Mouse (Mus musculus): ENCODE data around the gene Gtf2a1.

DNA sequence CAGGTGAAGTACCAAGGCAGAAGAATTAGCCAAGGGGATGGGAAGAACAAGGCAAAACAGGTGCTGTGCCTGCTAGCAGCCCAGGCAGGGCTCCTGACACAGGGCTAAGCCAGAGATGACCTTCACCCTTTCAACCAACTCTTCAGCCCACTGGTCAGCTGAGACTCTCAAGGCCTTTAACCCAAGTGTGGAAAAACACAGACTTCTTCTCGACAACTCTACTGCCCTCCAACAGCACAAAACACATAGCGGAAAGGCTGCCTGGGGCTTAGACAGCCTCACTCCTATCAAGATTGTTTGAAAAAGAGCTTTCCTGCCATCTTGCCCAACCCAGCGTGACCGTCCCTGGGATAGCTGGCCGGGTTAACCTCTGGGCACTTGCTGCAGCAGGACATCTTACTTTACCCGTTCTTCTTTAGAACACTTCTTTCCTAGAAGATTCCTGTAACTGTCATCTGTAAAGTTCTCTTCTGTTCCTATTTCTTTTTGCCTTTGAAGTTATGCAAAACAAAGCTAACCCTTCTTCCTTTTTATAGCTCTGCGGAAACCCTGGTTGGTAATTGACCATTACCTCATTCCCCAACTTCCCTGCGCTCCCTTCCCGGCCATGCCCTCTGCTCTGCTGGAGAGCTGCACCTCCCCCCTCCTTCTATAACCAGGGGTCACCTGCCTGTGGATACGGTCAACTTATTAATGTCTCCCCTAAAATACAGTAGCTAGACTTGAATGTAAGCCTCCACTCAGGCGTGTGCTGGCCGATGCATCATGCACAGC, 47.0 kb upstream of the Gtf2a1 start:
- no peak for TF ChIP-seq CTCF (conservative IDR thresholded peaks at IDR 0.05; ENCODE audit: low read length)
- TF ChIP-seq POU5F1 (IDR thresholded peaks at IDR 0.05; ENCODE audit: borderline replicate concordance, low read length), result no peak
- TF ChIP-seq NANOG (IDR thresholded peaks at IDR 0.05; ENCODE audit: borderline replicate concordance, low read length), result no peak

Measured in E14TG2a.4 (cell line).